Mouse (Mus musculus) limb, embryonic 11.5 days (tissue): ENCODE results near the gene Cpne4. TPM values are rescaled to one million over a fixed set of nuclear protein-coding genes. Genes with fewer than 3 reads are reported as not detected.

ENCODE experiments used
- ATAC-seq: fragments of 200-750 bp; cut with Nextera tagmentation; 2 replicates; pipeline ENCODE4 v1.8.0; 2017; ENCODE audit warnings: low read depth; ENCODE audit not compliant: insufficient number of reproducible peaks, low FRiP score, low TSS enrichment
- DNase-seq: peaks from one replicate; pipeline ENCODE4 v3.0.0-alpha.2; 2015; ENCODE audit warnings: low spot score
- H3K27ac ChIP-seq: fragments of 300-500 bp; sonication (generic); replicated peaks from 2 replicates; pipeline ENCODE4 v1.5.1; 2014; ENCODE audit warnings: low read depth, mild to moderate bottlenecking, low read length
- H3K27me3 ChIP-seq: fragments of 300-500 bp; sonication (generic); 2 replicates; pipeline ENCODE4 v1.6.1; 2014; ENCODE audit warnings: mild to moderate bottlenecking, low read length, mixed read lengths; ENCODE audit not compliant: control insufficient read depth, insufficient read depth
- H3K36me3 ChIP-seq: fragments of 300-500 bp; sonication (generic); 2 replicates; pipeline ENCODE4 v1.6.1; 2014; ENCODE audit warnings: mild to moderate bottlenecking, low read length, moderate library complexity, mixed read lengths; ENCODE audit not compliant: control insufficient read depth, insufficient read depth
- H3K4me1 ChIP-seq: fragments of 300-500 bp; sonication (generic); 2 replicates; pipeline ENCODE4 v1.6.1; 2014; ENCODE audit warnings: low read length, mixed read lengths; ENCODE audit not compliant: control insufficient read depth, insufficient read depth
- H3K4me2 ChIP-seq: fragments of 300-500 bp; sonication (generic); 2 replicates; pipeline ENCODE4 v1.6.1; 2014; ENCODE audit warnings: low read depth, mild to moderate bottlenecking, moderate library complexity; ENCODE audit not compliant: severe bottlenecking
- H3K4me3 ChIP-seq: fragments of 300-500 bp; sonication (generic); 2 replicates; pipeline ENCODE4 v1.5.1; 2014; ENCODE audit warnings: low read depth, low read length
- H3K9ac ChIP-seq: fragments of 300-500 bp; sonication (generic); 2 replicates; pipeline ENCODE4 v1.6.1; 2014; ENCODE audit warnings: mild to moderate bottlenecking, low read length
- H3K9me3 ChIP-seq: fragments of 300-500 bp; sonication (generic); 2 replicates; pipeline ENCODE4 v1.6.1; 2016; ENCODE audit warnings: low read length; ENCODE audit not compliant: control insufficient read depth
- WGBS: fragments of 180-500 bp; shearing (Covaris S2); extraction: QIAGEN DNeasy Blood & Tissue Kit; methylation state at CpG from one replicate; pipeline ENCODE4 v1.1.7; 2014; 5-methylcytosine and 5-hydroxymethylcytosine counted together
- polyA plus RNA-seq: library from polyadenylated mRNA; unstranded; fragments of >200 nt; fragmentation: Nextera tagmentation; extraction: Ambion mirVana; gene quantifications from 2 replicates; pipeline ENCODE4 v1.2.1, GENCODE M21; 2014

Cpne4 gene
- polyA plus RNA-seq, 1 experiment from 2014 or later, result not detected

GRCm38 (mm10) chr9:104912686-104913085 lies 365.6 kb downstream of the Cpne4 start:
- no peaks in the 10 kb centered on the region for H3K9me3 ChIP-seq
- H3K36me3 ChIP-seq, result no peaks in the 10 kb centered on the region
- WGBS, result 26% methylated on average over 2 of the region's 2 CpGs
- H3K4me3 ChIP-seq, result no peak overlapping the region
- no peaks in the 10 kb centered on the region for H3K4me1 ChIP-seq
- H3K27ac ChIP-seq, result no peak overlapping the region
- H3K27me3 ChIP-seq, result no peaks in the 10 kb centered on the region
- no peak for DNase-seq
- no peak overlapping the region for H3K4me2 ChIP-seq
- no peak overlapping the region for H3K9ac ChIP-seq
- ATAC-seq, result no peak

- H3K4me1 ChIP-seq, result no peaks in the 10 kb centered on the region
- H3K9me3 ChIP-seq, result no peaks in the 10 kb centered on the region
- no peaks in the 10 kb centered on the region for H3K36me3 ChIP-seq
- H3K4me3 ChIP-seq, result no peak overlapping the region
- no peak for DNase-seq
- 68% methylated on average over 2 of the region's 2 CpGs for WGBS
- H3K27ac ChIP-seq, result no peak overlapping the region
- H3K9ac ChIP-seq, result no peak overlapping the region
- H3K4me2 ChIP-seq, result no peak overlapping the region
- H3K27me3 ChIP-seq, result no peaks in the 10 kb centered on the region
- ATAC-seq, result no peak; the same call in 1 of the 2 replicates
Observed at GRCm38 (mm10) chr9:104913327-104913726, 366.2 kb downstream of the Cpne4 start.

DNA sequence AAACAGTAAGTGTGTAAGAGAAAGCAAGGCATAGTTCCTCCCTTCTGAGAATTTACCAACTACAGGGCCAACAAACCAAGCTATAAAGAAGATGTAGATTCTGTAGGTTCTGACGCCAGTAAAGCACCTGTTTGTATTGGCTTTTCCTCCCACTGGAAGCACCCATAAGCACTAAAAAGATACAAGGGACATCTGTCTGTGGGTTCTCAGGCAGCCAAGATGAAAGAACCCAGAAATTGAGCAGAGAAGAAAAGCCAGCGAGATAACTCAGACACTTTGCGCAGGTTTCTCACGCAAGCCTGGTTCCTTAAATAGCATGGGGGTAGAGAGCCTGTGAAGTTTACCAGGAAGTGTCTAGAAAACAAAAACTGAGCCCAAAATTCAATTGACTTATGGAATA lies 374.1 kb downstream of the Cpne4 start:
- Histone ChIP-seq H3K4me1 (no peaks in the 10 kb centered on the region), H3K27me3 (no peaks in the 10 kb centered on the region), H3K4me3 (no peak overlapping the region), H3K27ac (no peak overlapping the region), H3K9ac (no peak overlapping the region), H3K9me3 (no peaks in the 10 kb centered on the region), H3K4me2 (no peak overlapping the region), H3K36me3 (no peaks in the 10 kb centered on the region)
- DNase-seq (no peak), ATAC-seq (no peak)
- 96% methylated on average over 4 of the region's 4 CpGs for WGBS

DNA sequence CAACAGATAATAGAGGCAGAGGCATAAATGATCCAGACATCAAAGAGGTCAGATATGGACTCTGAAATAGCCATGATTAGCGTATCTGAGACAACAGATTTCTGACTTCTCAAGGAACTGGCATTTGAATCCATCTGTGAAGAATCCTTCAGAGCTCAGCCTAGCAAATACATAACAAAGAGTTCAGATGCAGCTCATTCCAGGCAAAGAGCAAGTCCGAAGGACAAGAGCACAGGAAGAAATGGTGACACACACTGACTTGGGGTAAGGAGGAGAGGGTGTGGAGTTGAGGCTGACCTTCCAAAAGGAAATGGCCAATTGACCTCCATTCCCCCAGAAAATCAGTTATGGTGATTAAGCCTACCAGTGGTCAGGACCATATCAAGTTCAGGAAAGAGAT lies 375.0 kb downstream of the Cpne4 start:
- 80% methylated on average over 2 of the region's 2 CpGs for WGBS

DNA sequence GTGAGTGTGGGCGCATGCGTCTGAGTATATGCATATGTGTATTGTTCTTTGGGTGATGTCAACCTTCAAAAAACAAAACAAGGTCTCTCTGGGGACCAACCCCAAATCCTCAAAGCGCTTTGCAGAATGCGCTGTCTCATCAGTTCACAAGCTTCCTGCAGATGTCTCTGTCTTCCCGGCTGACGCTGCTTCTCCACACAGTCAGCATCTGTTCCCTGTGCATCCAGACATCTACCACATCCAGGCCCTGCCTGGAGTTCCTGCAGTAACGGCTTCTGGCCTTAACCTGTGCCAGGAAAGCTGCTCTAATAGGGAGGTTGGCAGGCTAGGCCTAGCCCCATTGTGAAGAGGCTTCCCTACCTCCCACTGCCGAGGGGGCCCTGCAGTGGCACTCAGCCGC lies 381.7 kb downstream of the Cpne4 start:
- no peaks in the 10 kb centered on the region for H3K9me3 ChIP-seq
- ATAC-seq (no peak), DNase-seq (no peak)
- H3K4me3 ChIP-seq, result no peak overlapping the region
- no peaks in the 10 kb centered on the region for H3K36me3 ChIP-seq
- no peaks in the 10 kb centered on the region for H3K27me3 ChIP-seq
- 80% methylated on average over 9 of the region's 9 CpGs for WGBS
- no peak overlapping the region for H3K4me2 ChIP-seq
- no peak overlapping the region for H3K9ac ChIP-seq
- H3K27ac ChIP-seq, result no peak overlapping the region
- no peaks in the 10 kb centered on the region for H3K4me1 ChIP-seq

More for the DNA sequence above, 375.0 kb downstream of the Cpne4 start:
- ATAC-seq (no peak), DNase-seq (no peak)
- Histone ChIP-seq H3K4me3 (no peak overlapping the region), H3K9me3 (no peaks in the 10 kb centered on the region), H3K4me1 (no peaks in the 10 kb centered on the region), H3K27ac (no peak overlapping the region), H3K9ac (no peak overlapping the region), H3K36me3 (no peaks in the 10 kb centered on the region), H3K4me2 (no peak overlapping the region), H3K27me3 (no peaks in the 10 kb centered on the region)

- WGBS, result 83% methylated on average over 4 of the region's 4 CpGs
- no peaks in the 10 kb centered on the region for H3K9me3 ChIP-seq
- DNase-seq (no peak), ATAC-seq (no peak)
- H3K36me3 ChIP-seq, result no peaks in the 10 kb centered on the region
- H3K9ac ChIP-seq, result no peak overlapping the region
- H3K27ac ChIP-seq, result no peak overlapping the region
- no peak overlapping the region for H3K4me2 ChIP-seq
- no peak overlapping the region for H3K4me3 ChIP-seq
- no peaks in the 10 kb centered on the region for H3K4me1 ChIP-seq
- no peaks in the 10 kb centered on the region for H3K27me3 ChIP-seq
Observed at GRCm38 (mm10) chr9:104940389-104940788, 393.3 kb downstream of the Cpne4 start.

DNA sequence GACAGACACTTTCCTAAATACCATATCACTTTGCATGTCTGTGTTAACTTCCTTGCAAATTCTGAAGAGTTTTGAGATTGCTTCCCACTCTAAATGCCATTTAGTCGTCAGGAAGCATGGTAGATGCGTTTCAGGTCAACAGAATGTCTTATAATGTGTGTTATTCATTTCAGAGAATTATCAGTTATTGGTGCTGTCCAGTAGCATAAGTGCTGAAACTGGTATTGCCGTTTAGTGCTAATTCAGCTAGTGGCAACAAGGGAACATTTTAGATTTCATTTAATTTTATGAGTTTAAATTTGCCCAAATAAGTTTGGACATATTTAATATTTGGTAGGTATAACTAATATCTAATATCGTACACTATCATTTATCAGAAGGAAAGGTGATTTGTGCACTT lies 403.5 kb downstream of the Cpne4 start:
- DNase-seq (no peak), ATAC-seq (no peak)
- H3K27ac ChIP-seq, result no peak overlapping the region
- no peaks in the 10 kb centered on the region for H3K36me3 ChIP-seq
- no peak overlapping the region for H3K4me2 ChIP-seq
- no peaks in the 10 kb centered on the region for H3K4me1 ChIP-seq
- WGBS, result 71% methylated on average over 4 of the region's 4 CpGs
- no peak overlapping the region for H3K9ac ChIP-seq
- no peaks in the 10 kb centered on the region for H3K27me3 ChIP-seq
- H3K4me3 ChIP-seq, result no peak overlapping the region
- H3K9me3 ChIP-seq, result no peaks in the 10 kb centered on the region

DNA sequence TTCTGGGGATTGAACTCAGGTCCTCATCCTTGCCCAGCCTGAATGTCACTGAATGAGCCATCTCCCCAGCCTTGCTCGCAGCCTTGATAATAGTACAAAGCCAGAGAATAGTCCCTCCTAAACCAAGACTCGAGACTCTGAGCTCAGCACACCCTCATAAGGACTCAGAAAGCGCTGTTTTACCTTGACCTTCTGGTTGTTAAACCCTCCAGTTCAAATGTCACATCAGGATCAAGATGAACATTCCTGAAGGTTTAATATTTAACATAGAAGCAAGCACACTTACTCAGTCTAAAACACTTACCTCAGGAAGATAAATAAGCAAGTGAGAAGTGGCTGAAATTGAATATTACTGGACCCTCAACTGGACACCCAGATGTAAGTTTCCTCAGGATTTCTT lies 405.1 kb downstream of the Cpne4 start:
- Histone ChIP-seq H3K4me1 (no peaks in the 10 kb centered on the region), H3K36me3 (no peaks in the 10 kb centered on the region), H3K27me3 (no peaks in the 10 kb centered on the region), H3K27ac (no peak overlapping the region), H3K4me2 (no peak overlapping the region), H3K9me3 (no peaks in the 10 kb centered on the region), H3K4me3 (no peak overlapping the region), H3K9ac (no peak overlapping the region)
- no peak for DNase-seq
- 80% methylated on average over 3 of the region's 3 CpGs for WGBS
- no peak for ATAC-seq

- Histone ChIP-seq H3K27ac (no peak overlapping the region), H3K4me3 (no peak overlapping the region), H3K9me3 (no peaks in the 10 kb centered on the region), H3K4me1 (no peaks in the 10 kb centered on the region), H3K9ac (no peak overlapping the region), H3K4me2 (no peak overlapping the region), H3K36me3 (no peaks in the 10 kb centered on the region), H3K27me3 (no peaks in the 10 kb centered on the region)
- ATAC-seq (no peak), DNase-seq (no peak)
- 91% methylated on average over 7 of the region's 7 CpGs for whole genome bisulfite sequencing
Observed at GRCm38 (mm10) chr9:104972828-104973227, 425.7 kb downstream of the Cpne4 start.
